Mouse (Mus musculus): ENCODE measurements around the gene Dand5.

DNA sequence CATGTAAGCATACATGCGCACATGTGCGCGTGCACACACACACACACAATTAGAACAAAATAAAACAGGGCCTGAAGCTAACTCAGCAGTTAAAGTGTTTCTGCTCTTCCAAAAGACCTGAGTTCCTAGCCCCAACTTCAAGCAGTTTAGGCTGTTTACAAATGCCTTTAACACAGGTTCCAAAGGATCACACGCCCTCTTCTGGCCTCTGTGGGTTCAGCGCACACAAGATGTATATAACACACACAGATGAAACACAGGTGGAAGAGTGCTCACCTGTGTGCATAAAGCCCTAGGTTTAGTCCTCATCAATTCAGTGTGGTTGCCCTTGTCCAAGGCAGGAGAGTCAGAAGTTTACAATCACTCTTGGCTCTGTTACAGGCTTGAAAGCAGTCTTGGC is 16.6 kb downstream of the Dand5 start:
- no peak for TF ChIP-seq POLR2A (IDR thresholded peaks at IDR 0.05; ENCODE audit: borderline replicate concordance, control insufficient read depth, low read depth, low read length)
- no peak for TF ChIP-seq CTCF (IDR thresholded peaks at IDR 0.05; ENCODE audit: control insufficient read depth, insufficient read depth, low read length)

Data from bone marrow, adult 2 months (tissue).